Mouse (Mus musculus) megakaryocyte progenitor cell, adult 5-6 weeks (primary cell): ENCODE measurements at regions not wholly inside any gene's neighbourhood (a gene's known extent, or its start where the extent isn't known, plus 50 kb on each side); places are given as distances from the start of the nearest gene placed in this dataset.

Experiments
- ATAC-seq: replicated peaks from 2 replicates; pipeline ENCODE4 v1.8.0; 2016; ENCODE audit warnings: mild to moderate bottlenecking, moderate TSS enrichment, inconsistent platforms; ENCODE audit not compliant: poor library complexity

- ATAC-seq = no peak
Observed at GRCm38 (mm10) chr10:37880841-37881240, 742.1 kb upstream of the Marcks start.

DNA sequence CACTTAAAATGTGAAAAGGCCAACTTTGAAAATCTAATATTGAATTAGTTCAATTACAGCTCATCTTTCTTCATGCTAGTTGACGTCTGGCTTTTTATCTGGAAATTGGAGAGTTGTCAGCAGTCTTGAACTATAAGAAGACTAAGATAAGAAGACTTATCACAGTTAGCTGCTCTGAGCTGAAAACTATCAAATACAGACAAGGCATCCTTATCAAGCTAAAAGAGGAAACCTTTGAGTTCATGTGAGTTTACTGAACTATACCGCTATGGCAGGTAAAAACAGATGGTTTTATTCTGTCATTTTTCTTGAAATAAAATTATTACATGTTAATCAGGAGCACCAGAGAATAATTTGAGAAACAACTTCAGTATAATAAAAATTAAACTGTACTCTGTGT is 735.2 kb upstream of the Marcks start:
- no peak for ATAC-seq

- no peak for ATAC-seq
Observed at GRCm38 (mm10) chr10:37861001-37861400, 722.3 kb upstream of the Marcks start.

- ATAC-seq = no peak
Observed at GRCm38 (mm10) chr10:37849291-37849846, 710.6 kb upstream of the Marcks start.

GRCm38 (mm10) chr10:37842820-37843219 is 704.1 kb upstream of the Marcks start:
- no peak for ATAC-seq

DNA sequence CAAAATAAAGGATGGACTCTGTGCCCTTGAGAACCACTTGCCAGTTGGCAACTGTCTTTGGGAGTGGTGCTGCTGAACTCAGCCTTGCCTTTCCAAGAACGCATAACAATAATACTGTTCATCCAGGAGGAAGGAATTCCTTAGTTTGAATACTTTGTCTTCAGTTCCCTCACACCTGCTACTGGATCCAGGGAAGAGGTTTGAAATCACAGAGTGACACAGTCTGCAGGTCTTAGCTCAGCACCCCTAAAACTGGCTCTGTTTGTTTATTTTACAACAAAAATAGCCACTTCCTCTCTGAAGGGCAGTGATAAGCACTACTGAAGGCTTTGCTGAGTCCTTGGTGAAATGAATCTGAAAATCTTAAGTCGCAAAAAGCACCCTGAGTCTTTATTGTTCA is 703.1 kb upstream of the Marcks start:
- ATAC-seq = no peak

DNA sequence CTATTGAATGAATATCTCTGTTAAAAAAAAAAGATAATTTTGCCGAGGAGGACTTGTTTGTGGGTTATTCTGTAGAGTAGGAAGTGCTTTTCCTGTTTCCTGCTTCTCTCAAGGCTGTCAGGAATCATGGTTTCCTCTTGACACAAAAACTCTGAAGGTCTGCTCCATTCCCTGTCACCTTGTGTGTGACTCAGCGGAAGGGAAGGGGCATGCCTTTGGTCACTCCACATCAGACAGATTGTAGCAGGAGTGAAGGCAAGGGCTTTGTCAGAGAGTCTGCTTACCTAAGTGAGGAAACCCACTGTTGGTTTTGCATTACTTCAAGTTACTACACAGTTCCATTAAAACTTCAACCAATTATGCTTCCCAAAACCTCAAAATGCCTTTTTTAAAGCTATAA is 699.0 kb upstream of the Marcks start:
- no peak for ATAC-seq

GRCm38 (mm10) chr10:37813026-37813425 is 674.3 kb upstream of the Marcks start:
- ATAC-seq = no peak

GRCm38 (mm10) chr10:37812405-37812851 is 673.7 kb upstream of the Marcks start:
- ATAC-seq = no peak

DNA sequence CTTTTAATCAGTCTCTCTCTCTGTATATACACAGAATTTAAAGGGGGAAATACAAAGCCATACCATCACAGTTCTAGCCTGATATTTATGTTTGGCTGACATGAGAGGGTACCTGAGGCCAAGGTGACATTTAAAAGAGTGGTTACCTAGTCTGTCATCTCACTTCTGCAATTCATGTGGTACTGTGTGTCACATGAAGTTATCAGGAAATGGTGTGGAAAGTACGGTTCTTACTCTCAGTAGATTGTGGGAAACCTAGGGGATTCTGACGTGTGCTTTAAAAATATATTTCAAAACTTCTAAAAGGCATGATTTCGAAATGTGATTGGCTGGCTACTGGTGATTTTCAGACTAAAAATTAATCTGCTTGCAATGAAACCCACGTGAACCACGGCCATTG is 673.1 kb upstream of the Marcks start:
- ATAC-seq = peak; percentile 70

DNA sequence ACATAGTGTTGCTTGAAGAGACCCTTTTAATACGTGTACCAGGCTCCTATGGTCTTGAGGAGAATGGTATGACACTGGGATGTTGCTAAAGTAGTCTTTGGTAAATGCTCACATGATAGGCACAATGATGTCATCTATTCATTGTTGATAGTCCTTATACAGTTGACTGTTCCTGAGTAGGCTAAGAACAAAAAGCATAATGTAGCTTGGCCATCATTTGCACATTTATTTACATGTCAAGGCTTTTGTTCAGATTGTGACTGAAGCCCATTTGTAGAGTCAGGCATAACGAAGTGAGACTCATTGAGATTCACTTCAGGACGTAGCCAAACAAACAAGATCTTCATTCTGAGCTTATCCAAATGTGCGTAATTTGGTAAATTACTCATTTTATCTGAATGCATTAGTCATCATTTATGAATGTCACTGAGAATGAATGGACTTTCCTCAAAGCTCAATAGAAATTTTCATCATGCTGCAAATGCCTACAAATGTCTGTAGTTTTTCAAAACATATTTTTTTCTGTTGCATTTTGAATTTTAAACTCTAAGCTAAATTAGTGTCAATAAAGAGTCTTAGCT is 664.6 kb upstream of the Marcks start:
- no peak for ATAC-seq

DNA sequence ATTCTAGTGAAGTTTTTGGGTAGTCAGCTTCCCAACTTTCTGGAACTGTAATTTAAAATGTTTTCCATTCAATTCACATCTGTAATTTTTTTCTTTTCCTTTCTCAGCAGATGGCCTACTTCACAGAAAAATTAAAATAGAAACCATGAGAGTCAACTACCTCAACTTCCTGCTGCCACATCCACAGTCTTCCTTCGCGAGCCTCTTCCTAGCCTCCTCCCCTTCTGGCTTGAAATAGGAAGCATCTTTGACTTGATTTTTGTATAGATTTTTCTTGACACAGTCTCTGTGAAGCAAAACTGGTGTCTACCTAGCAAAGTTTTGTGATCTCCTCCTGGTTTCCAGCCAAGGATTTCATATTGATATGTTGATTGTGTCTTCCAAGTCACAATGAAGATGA is 660.7 kb upstream of the Marcks start:
- ATAC-seq = no peak

GRCm38 (mm10) chr10:37798285-37798684 is 659.6 kb upstream of the Marcks start:
- ATAC-seq = no peak

DNA sequence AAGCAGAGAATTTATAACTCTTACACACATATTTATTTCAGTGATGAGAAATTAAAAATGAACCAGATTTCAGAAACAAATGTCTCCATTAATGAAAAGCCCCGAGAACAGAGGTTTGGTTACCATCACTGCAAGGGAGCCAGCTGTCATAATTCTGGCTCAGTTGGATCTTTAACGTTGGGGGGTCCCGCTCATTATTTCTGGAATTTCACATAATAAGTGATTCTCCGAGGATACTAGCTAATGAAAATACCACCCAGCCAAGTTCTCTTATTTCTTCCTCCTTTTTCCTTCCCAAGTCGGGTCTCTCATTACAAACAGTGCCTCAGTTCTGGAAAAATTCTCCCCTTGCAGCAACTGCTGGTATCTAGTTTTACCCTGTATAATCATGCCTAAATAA is 659.0 kb upstream of the Marcks start:
- no peak for ATAC-seq

GRCm38 (mm10) chr10:37792878-37793277 is 654.2 kb upstream of the Marcks start:
- peak; percentile 54; the same call in 1 of the 2 replicates for ATAC-seq

- ATAC-seq = no peak
Observed at GRCm38 (mm10) chr10:37788049-37788448, 649.3 kb upstream of the Marcks start.

- ATAC-seq = no peak
Observed at GRCm38 (mm10) chr10:37779383-37780302, 640.9 kb upstream of the Marcks start.

- no peak for ATAC-seq
Observed at GRCm38 (mm10) chr10:37760542-37761367, 622.0 kb upstream of the Marcks start.

DNA sequence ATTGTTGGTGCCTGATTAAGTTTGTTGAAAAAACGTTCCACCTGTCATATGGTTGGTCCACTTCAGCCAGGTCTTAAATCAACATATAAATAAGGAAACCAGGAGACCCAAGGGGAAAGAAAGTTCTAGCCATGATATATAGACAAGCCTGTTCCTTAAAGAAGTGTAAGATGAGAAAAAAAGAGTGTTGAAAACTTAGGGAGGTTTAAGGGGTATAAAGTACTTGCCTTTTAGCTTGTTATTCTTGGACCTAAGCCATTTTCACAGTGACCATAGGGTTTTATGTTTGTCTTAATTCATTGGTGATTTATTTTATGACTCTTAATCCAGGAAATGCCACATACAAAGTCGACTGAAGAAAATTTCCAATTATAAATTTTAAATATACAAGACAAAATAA is 602.9 kb upstream of the Marcks start:
- ATAC-seq = no peak

GRCm38 (mm10) chr10:37739024-37739423 is 600.3 kb upstream of the Marcks start:
- ATAC-seq = no peak

DNA sequence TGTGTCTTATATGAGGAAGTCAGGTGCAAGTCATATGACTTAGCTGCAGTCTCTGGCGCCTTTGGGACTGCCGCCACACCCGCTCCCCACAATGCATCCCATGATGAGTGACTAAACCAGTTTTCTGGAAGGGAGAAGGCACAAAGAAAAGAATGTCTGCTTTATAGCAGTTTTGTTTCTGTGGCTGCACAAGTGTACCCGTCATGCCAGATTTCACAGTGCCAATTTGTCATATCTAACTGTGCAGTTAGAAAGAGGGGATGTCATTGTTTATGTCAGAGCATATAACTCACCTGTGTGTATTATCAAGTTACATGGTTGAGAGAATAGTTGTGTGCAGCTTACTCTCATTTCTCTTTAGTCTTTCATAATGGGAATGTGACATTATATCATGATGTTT is 586.9 kb upstream of the Marcks start:
- ATAC-seq = no peak
